Mouse (Mus musculus) small intestine, adult 2 months (tissue): ENCODE measurements at regions not wholly inside any gene's neighbourhood (a gene's known extent, or its start where the extent isn't known, plus 50 kb on each side); places are given as distances from the start of the nearest gene placed in this dataset.

Experiments
- CTCF ChIP-seq: fragments of 200-500 bp; IDR thresholded peaks from 2 replicates; pipeline ENCODE4 v1.5.1; 2012; ENCODE audit warnings: low read depth, mild to moderate bottlenecking, control low read depth, inconsistent platforms, low read length, moderate library complexity, mixed read lengths; ENCODE audit not compliant: insufficient replicate concordance, insufficient read length; ENCODE audit errors: extremely low read depth
- POLR2A ChIP-seq: fragments of 200-500 bp; IDR thresholded peaks from 2 replicates; pipeline ENCODE4 v1.6.1; 2012; ENCODE audit warnings: low read depth, mild to moderate bottlenecking, control low read depth, inconsistent platforms, low read length, moderate library complexity

DNA sequence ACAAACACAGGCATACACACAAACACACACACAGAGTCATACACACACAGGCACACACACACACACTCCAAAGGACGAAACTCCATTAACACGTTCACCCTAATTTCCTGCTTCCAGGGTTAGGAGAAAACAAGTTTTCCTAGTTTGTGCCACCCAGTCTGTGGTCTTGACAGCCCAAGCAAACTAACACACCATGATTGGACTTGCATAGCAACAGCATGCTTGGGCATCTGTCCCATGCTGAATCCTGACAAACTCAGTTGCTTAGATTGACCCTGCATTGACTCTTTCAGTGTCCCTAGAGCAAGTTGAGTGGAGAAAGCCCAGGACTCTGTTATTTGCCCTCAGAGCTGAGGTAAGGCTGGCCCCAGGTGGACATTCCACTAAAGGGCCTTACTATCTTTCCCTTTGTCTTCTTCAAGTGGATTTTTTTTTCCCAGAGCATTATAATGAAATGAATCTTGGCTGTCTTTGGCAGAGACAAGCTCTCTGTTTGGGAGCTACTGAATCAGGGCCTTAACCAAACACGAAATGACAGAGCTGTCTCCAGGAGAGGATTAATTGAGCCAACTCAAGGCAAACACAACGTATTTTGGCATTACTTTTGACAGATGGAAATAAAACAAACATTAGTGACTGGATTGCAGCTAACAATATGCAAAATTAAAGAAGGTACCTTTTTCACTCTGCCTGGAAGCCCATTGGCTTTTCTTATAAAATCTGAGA, 581.1 kb upstream of the Cdh5 start:
- TF ChIP-seq CTCF (no peak), POLR2A (no peak)
